Mouse (Mus musculus): ENCODE results near the gene Farp2. TPM values are rescaled to one million over a fixed set of nuclear protein-coding genes. Genes with fewer than 3 reads are reported as not detected.

Gene Farp2
- polyA plus RNA-seq, 1 experiment = 2.9 TPM

- no peaks in the 10 kb centered on the region for H3K27me3 ChIP-seq (ENCODE audit: control insufficient read depth, insufficient read depth, low read length)
- H3K36me3 ChIP-seq (ENCODE audit: control insufficient read depth, insufficient read depth, low read length) = peaks cover 1% of the 10 kb centered on the region; the same call in 1 of the 2 replicates
- H3K4me3 ChIP-seq (ENCODE audit: control insufficient read depth, low read depth, low read length) = peak overlapping the region; percentile 81
- TF ChIP-seq POLR2A (IDR thresholded peaks at IDR 0.05; ENCODE audit: control insufficient read depth, low read depth, low read length) = no peak
- TF ChIP-seq CTCF (IDR thresholded peaks at IDR 0.05; ENCODE audit: control insufficient read depth, insufficient read depth, insufficient replicate concordance, low read depth, low read length) = no peak
- peak overlapping the region; percentile 70 for H3K27ac ChIP-seq (ENCODE audit: control insufficient read depth, insufficient read depth, low read depth, low read length)
- H3K4me1 ChIP-seq (ENCODE audit: control insufficient read depth, insufficient read depth, low read length) = peaks cover 14% of the 10 kb centered on the region
Observed at GRCm38 (mm10) chr1:93634481-93634891, 122.6 kb downstream of the Farp2 start.

- Histone ChIP-seq H3K27me3 (ENCODE audit: control insufficient read depth, insufficient read depth, low read length) (no peaks in the 10 kb centered on the region), H3K4me3 (ENCODE audit: control insufficient read depth, low read depth, low read length) (peak overlapping the region; percentile 81), H3K4me1 (ENCODE audit: control insufficient read depth, insufficient read depth, low read length) (peaks cover 14% of the 10 kb centered on the region), H3K27ac (ENCODE audit: control insufficient read depth, insufficient read depth, low read depth, low read length) (peak overlapping the region; percentile 70), H3K36me3 (ENCODE audit: control insufficient read depth, insufficient read depth, low read length) (peaks cover 1% of the 10 kb centered on the region; the same call in 1 of the 2 replicates)
- no peak for TF ChIP-seq CTCF (IDR thresholded peaks at IDR 0.05; ENCODE audit: control insufficient read depth, insufficient read depth, insufficient replicate concordance, low read depth, low read length)
- TF ChIP-seq POLR2A (IDR thresholded peaks at IDR 0.05; ENCODE audit: control insufficient read depth, low read depth, low read length) = no peak; the same call in 1 of the 2 replicates
Observed at GRCm38 (mm10) chr1:93635091-93635579, 123.3 kb downstream of the Farp2 start.

GRCm38 (mm10) chr1:93635580-93636192, 123.8 kb downstream of the Farp2 start:
- TF ChIP-seq POLR2A (IDR thresholded peaks at IDR 0.05; ENCODE audit: control insufficient read depth, low read depth, low read length) (peak; percentile 90), CTCF (IDR thresholded peaks at IDR 0.05; ENCODE audit: control insufficient read depth, insufficient read depth, insufficient replicate concordance, low read depth, low read length) (no peak; the same call in 1 of the 2 replicates)

GRCm38 (mm10) chr1:93636211-93636897, 124.5 kb downstream of the Farp2 start:
- H3K27me3 ChIP-seq (ENCODE audit: control insufficient read depth, insufficient read depth, low read length) = no peaks in the 10 kb centered on the region
- TF ChIP-seq POLR2A (IDR thresholded peaks at IDR 0.05; ENCODE audit: control insufficient read depth, low read depth, low read length) (no peak), CTCF (IDR thresholded peaks at IDR 0.05; ENCODE audit: control insufficient read depth, insufficient read depth, insufficient replicate concordance, low read depth, low read length) (no peak)
- peak overlapping the region; percentile 81 for H3K4me3 ChIP-seq (ENCODE audit: control insufficient read depth, low read depth, low read length)
- H3K36me3 ChIP-seq (ENCODE audit: control insufficient read depth, insufficient read depth, low read length) = peaks cover 1% of the 10 kb centered on the region; the same call in 1 of the 2 replicates
- H3K4me1 ChIP-seq (ENCODE audit: control insufficient read depth, insufficient read depth, low read length) = peaks cover 14% of the 10 kb centered on the region
- H3K27ac ChIP-seq (ENCODE audit: control insufficient read depth, insufficient read depth, low read depth, low read length) = peak overlapping the region; percentile 89

More at GRCm38 (mm10) chr1:93635580-93636192, 123.8 kb downstream of the Farp2 start:
- Histone ChIP-seq H3K27ac (ENCODE audit: control insufficient read depth, insufficient read depth, low read depth, low read length) (peak overlapping the region; percentile 89), H3K4me1 (ENCODE audit: control insufficient read depth, insufficient read depth, low read length) (peaks cover 14% of the 10 kb centered on the region), H3K36me3 (ENCODE audit: control insufficient read depth, insufficient read depth, low read length) (peaks cover 1% of the 10 kb centered on the region; the same call in 1 of the 2 replicates), H3K4me3 (ENCODE audit: control insufficient read depth, low read depth, low read length) (peak overlapping the region; percentile 81), H3K27me3 (ENCODE audit: control insufficient read depth, insufficient read depth, low read length) (no peaks in the 10 kb centered on the region)

- TF ChIP-seq CTCF (IDR thresholded peaks at IDR 0.05; ENCODE audit: control insufficient read depth, insufficient read depth, insufficient replicate concordance, low read depth, low read length) = no peak
- TF ChIP-seq POLR2A (IDR thresholded peaks at IDR 0.05; ENCODE audit: control insufficient read depth, low read depth, low read length) = no peak
- Histone ChIP-seq H3K4me1 (ENCODE audit: control insufficient read depth, insufficient read depth, low read length) (no peaks in the 10 kb centered on the region), H3K36me3 (ENCODE audit: control insufficient read depth, insufficient read depth, low read length) (no peaks in the 10 kb centered on the region), H3K4me3 (ENCODE audit: control insufficient read depth, low read depth, low read length) (no peak overlapping the region), H3K27me3 (ENCODE audit: control insufficient read depth, insufficient read depth, low read length) (no peaks in the 10 kb centered on the region), H3K27ac (ENCODE audit: control insufficient read depth, insufficient read depth, low read depth, low read length) (no peak overlapping the region)
Observed at GRCm38 (mm10) chr1:93641978-93642377, 130.1 kb downstream of the Farp2 start.

GRCm38 (mm10) chr1:93642692-93643091, 130.8 kb downstream of the Farp2 start:
- no peak for TF ChIP-seq POLR2A (IDR thresholded peaks at IDR 0.05; ENCODE audit: control insufficient read depth, low read depth, low read length)
- no peak for TF ChIP-seq CTCF (IDR thresholded peaks at IDR 0.05; ENCODE audit: control insufficient read depth, insufficient read depth, insufficient replicate concordance, low read depth, low read length)
- Histone ChIP-seq H3K27ac (ENCODE audit: control insufficient read depth, insufficient read depth, low read depth, low read length) (no peak overlapping the region), H3K36me3 (ENCODE audit: control insufficient read depth, insufficient read depth, low read length) (no peaks in the 10 kb centered on the region), H3K27me3 (ENCODE audit: control insufficient read depth, insufficient read depth, low read length) (no peaks in the 10 kb centered on the region), H3K4me3 (ENCODE audit: control insufficient read depth, low read depth, low read length) (no peak overlapping the region), H3K4me1 (ENCODE audit: control insufficient read depth, insufficient read depth, low read length) (no peaks in the 10 kb centered on the region)

GRCm38 (mm10) chr1:93649604-93650172, 137.8 kb downstream of the Farp2 start:
- H3K27ac ChIP-seq (ENCODE audit: control insufficient read depth, insufficient read depth, low read depth, low read length) = no peak overlapping the region
- no peak overlapping the region for H3K4me3 ChIP-seq (ENCODE audit: control insufficient read depth, low read depth, low read length)
- H3K36me3 ChIP-seq (ENCODE audit: control insufficient read depth, insufficient read depth, low read length) = no peaks in the 10 kb centered on the region
- TF ChIP-seq CTCF (IDR thresholded peaks at IDR 0.05; ENCODE audit: control insufficient read depth, insufficient read depth, insufficient replicate concordance, low read depth, low read length) (no peak), POLR2A (IDR thresholded peaks at IDR 0.05; ENCODE audit: control insufficient read depth, low read depth, low read length) (no peak)
- no peaks in the 10 kb centered on the region for H3K27me3 ChIP-seq (ENCODE audit: control insufficient read depth, insufficient read depth, low read length)
- peaks cover 3% of the 10 kb centered on the region; the same call in 1 of the 2 replicates for H3K4me1 ChIP-seq (ENCODE audit: control insufficient read depth, insufficient read depth, low read length)

Data from testis, adult 2 months (tissue).